ENCODE assay signal across 24 mouse cellular contexts in genomic region chr16:91858695-91859094, GRCm38 (mm10).
DNase-seq lines count a peak whose midpoint lies in the region; ATAC-seq and TF ChIP-seq lines count a peak whose summit lies in the region.
"Had no signal": no experiment of that assay in that cellular context is flagged by ENCODE, and none has a peak within 500 bp of the region (broad histone marks: within the 10 kb centered on the region; RNA-seq: fewer than 3 reads in every experiment).

No protein-coding gene starts in this region.

- ATAC-seq in common myeloid progenitor, adult 5-6 weeks (replicated peaks; ENCODE audit: low read depth, poor library complexity, severe bottlenecking): peak; percentile 29; the same call in 1 of the 2 replicates
- peak; percentile 63 for ATAC-seq in megakaryocyte progenitor cell, adult 5-6 weeks (replicated peaks; ENCODE audit: poor library complexity)
- ATAC-seq: forebrain, embryonic 15.5 days; hindbrain, embryonic 16.5 days; intestine, embryonic 15.5 days; Patski had no signal

- no peak overlapping the region for H3K4me3 ChIP-seq in gastrocnemius, adult 2 months
- H3K4me3 ChIP-seq: embryonic facial prominence, embryonic 13.5 days; forebrain, embryonic 15.5 days; heart, embryonic 12.5 days; heart, embryonic 15.5 days; hindbrain, embryonic 10.5 days; hindbrain, embryonic 13.5 days; intestine, embryonic 15.5 days had no signal

- peak overlapping the region; percentile 48 for H3K27ac ChIP-seq in gastrocnemius, adult 2 months
- H3K27ac ChIP-seq: embryonic facial prominence, embryonic 13.5 days; forebrain, embryonic 15.5 days; heart, embryonic 15.5 days; hindbrain, embryonic 10.5 days; hindbrain, embryonic 13.5 days; intestine, embryonic 15.5 days had no signal

- no peak for DNase-seq in gastrocnemius, adult 2 months
- DNase-seq in gastrocnemius, postnatal 14 days: no peak
- peak; percentile 63 for DNase-seq in 416B (ENCODE audit: low read depth)
- no peak for DNase-seq in adrenal gland, adult (ENCODE audit: inconsistent age in 2 of 2, low spot score in 1 of 2)
- DNase-seq: adrenal gland, adult 2 months; adrenal gland, postnatal 14 days; cerebellum, adult 11 months; cerebellum, adult 8-10 months; gastrocnemius, postnatal 10 days; heart, adult 18-20 months; heart, postnatal 10 days; heart, postnatal 36 days; kidney, adult 11 months had no signal

- no peak for TF ChIP-seq CTCF in gastrocnemius, adult 2 months (IDR thresholded peaks at IDR 0.05)

- intact Hi-C loops in gastrocnemius, adult 2 months (cut with DNase I): no loop called here
- intact Hi-C loops in gastrocnemius, postnatal 14 days (cut with DNase I; ENCODE audit: low total_unique reads): no loop called here
